Mouse (Mus musculus) spleen, adult 2 months (tissue): ENCODE data around the gene Mrpl2. TPM values are rescaled to one million over a fixed set of nuclear protein-coding genes. Genes with fewer than 3 reads are reported as not detected.

Source experiments
- DNase-seq, 2 experiments: peaks; one replicate each; pipeline versions ENCODE4 v3.0.0 to v3.0.0-alpha.2; 2012 to 2021; ENCODE audit warnings: low spot score in 2 of 2, low read depth in 1 of 2
- H3K27ac ChIP-seq: fragments of 200-500 bp; 2 replicates; pipeline ENCODE4 v1.5.1; 2012; ENCODE audit warnings: low read length, inconsistent platforms; ENCODE audit not compliant: insufficient read depth
- H3K27me3 ChIP-seq: fragments of 200-500 bp; 2 replicates; pipeline ENCODE4 v1.6.1; 2012; ENCODE audit warnings: mild to moderate bottlenecking, moderate library complexity, low read length, inconsistent platforms; ENCODE audit not compliant: control insufficient read depth, insufficient read depth
- H3K36me3 ChIP-seq: fragments of 200-500 bp; 2 replicates; pipeline ENCODE4 v1.6.1; 2012; ENCODE audit warnings: mild to moderate bottlenecking, low read length, inconsistent platforms; ENCODE audit not compliant: control insufficient read depth, insufficient read depth
- H3K4me1 ChIP-seq: fragments of 200-500 bp; 2 replicates; pipeline ENCODE4 v1.6.1; 2011; ENCODE audit warnings: inconsistent platforms; ENCODE audit not compliant: control insufficient read depth, insufficient read depth, insufficient read length
- H3K4me3 ChIP-seq: fragments of 200-500 bp; 2 replicates; pipeline ENCODE4 v1.5.1; 2011; ENCODE audit warnings: mild to moderate bottlenecking, inconsistent platforms; ENCODE audit not compliant: insufficient read depth, insufficient read length; ENCODE audit errors: extremely low read depth
- CTCF ChIP-seq: fragments of 200-500 bp; IDR thresholded peaks from 2 replicates; pipeline ENCODE4 v1.5.1; 2011; ENCODE audit warnings: mild to moderate bottlenecking, inconsistent platforms; ENCODE audit not compliant: insufficient read depth, insufficient read length, insufficient replicate concordance; ENCODE audit errors: extremely low read depth
- POLR2A ChIP-seq: fragments of 200-500 bp; IDR thresholded peaks from 2 replicates; pipeline ENCODE4 v1.6.1; 2011; ENCODE audit warnings: low read depth, low read length, inconsistent platforms
- WGBS: fragments of 180-500 bp; shearing (Covaris S2); methylation state at CpG from one replicate; pipeline ENCODE4 v1.1.7; 2018; 5-methylcytosine and 5-hydroxymethylcytosine counted together
- polyA plus RNA-seq: library from polyadenylated mRNA; depleted of rRNA; stranded (reverse); fragments of >200 nt; gene quantifications from 2 replicates; pipeline ENCODE4 v1.2.3, GENCODE M21; 2012

Gene Mrpl2
- polyA plus RNA-seq, 1 experiment: 48.3 TPM

- Histone ChIP-seq H3K4me1 (no peaks in the 10 kb centered on the region), H3K27ac (no peak overlapping the region), H3K36me3 (no peaks in the 10 kb centered on the region), H3K27me3 (no peaks in the 10 kb centered on the region), H3K4me3 (no peak overlapping the region)
- TF ChIP-seq POLR2A: no peak
- TF ChIP-seq CTCF: no peak
- 58% methylated on average over 6 of the region's 6 CpGs for WGBS
- no peak for DNase-seq
These were observed 27.6 kb upstream of the Mrpl2 start for GRCm38 (mm10) chr17:46618394-46618768.

GRCm38 (mm10) chr17:46618769-46619682 lies 27.0 kb upstream of the Mrpl2 start:
- DNase-seq: no peak
- H3K4me3 ChIP-seq: no peak overlapping the region
- 72% methylated on average over 27 of the region's 27 CpGs for WGBS
- H3K27me3 ChIP-seq: no peaks in the 10 kb centered on the region
- H3K36me3 ChIP-seq: no peaks in the 10 kb centered on the region
- no peaks in the 10 kb centered on the region for H3K4me1 ChIP-seq
- no peak for TF ChIP-seq CTCF
- no peak for TF ChIP-seq POLR2A
- H3K27ac ChIP-seq: no peak overlapping the region

- WGBS: 91% methylated on average over 16 of the region's 16 CpGs
- H3K4me1 ChIP-seq: no peaks in the 10 kb centered on the region
- H3K27ac ChIP-seq: no peak overlapping the region
- no peak for DNase-seq
- H3K27me3 ChIP-seq: no peaks in the 10 kb centered on the region
- H3K4me3 ChIP-seq: no peak overlapping the region
- no peak for TF ChIP-seq POLR2A
- no peak for TF ChIP-seq CTCF
- H3K36me3 ChIP-seq: no peaks in the 10 kb centered on the region
These were observed 26.2 kb upstream of the Mrpl2 start for GRCm38 (mm10) chr17:46619683-46620357.

GRCm38 (mm10) chr17:46621324-46621723 lies 24.7 kb upstream of the Mrpl2 start:
- TF ChIP-seq POLR2A: no peak
- no peak for TF ChIP-seq CTCF
- no peaks in the 10 kb centered on the region for H3K36me3 ChIP-seq
- no peak overlapping the region for H3K4me3 ChIP-seq
- no peak for DNase-seq
- no peaks in the 10 kb centered on the region for H3K4me1 ChIP-seq
- WGBS: 76% methylated on average over 15 of the region's 15 CpGs
- H3K27me3 ChIP-seq: no peaks in the 10 kb centered on the region
- no peak overlapping the region for H3K27ac ChIP-seq

GRCm38 (mm10) chr17:46622269-46622668 lies 23.8 kb upstream of the Mrpl2 start:
- WGBS: 33% methylated on average over 11 of the region's 11 CpGs
- no peak overlapping the region for H3K27ac ChIP-seq
- no peaks in the 10 kb centered on the region for H3K27me3 ChIP-seq
- no peaks in the 10 kb centered on the region for H3K36me3 ChIP-seq
- no peaks in the 10 kb centered on the region for H3K4me1 ChIP-seq
- DNase-seq: no peak
- no peak overlapping the region for H3K4me3 ChIP-seq
- TF ChIP-seq CTCF (no peak), POLR2A (no peak)

- no peak overlapping the region for H3K27ac ChIP-seq
- peaks cover 1% of the 10 kb centered on the region; the same call in 1 of the 2 replicates for H3K4me1 ChIP-seq
- WGBS: 30% methylated on average over 10 of the region's 10 CpGs
- TF ChIP-seq CTCF: no peak
- no peak for TF ChIP-seq POLR2A
- H3K27me3 ChIP-seq: peaks cover 4% of the 10 kb centered on the region; the same call in 1 of the 2 replicates
- no peak for DNase-seq
- no peaks in the 10 kb centered on the region for H3K36me3 ChIP-seq
- no peak overlapping the region for H3K4me3 ChIP-seq
These were observed 22.0 kb upstream of the Mrpl2 start for GRCm38 (mm10) chr17:46623819-46624557.
